8 mouse cellular contexts compared by ENCODE assay signal in the genomic region with DNA sequence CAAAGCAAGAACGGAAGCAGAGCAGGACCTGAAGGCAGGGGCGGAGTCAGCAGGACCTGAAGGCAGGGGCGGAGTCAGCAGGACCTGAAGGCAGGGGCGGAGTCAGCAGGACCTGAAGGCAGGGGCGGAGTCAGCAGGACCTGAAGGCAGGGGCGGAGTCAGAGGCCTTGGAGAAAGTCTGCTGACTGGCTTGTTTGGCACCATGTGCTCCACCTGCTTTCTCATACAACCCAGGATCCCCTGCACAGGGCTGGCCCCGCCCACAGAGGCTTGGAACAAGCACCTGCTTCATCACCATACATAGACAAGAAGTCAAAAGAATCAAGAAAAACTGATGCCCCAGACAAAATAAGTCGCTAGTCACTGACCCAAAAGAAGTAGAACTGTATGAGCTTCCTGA. TPM values are rescaled to one million over a fixed set of nuclear protein-coding genes. Genes with fewer than 3 reads are reported as not detected.
"Had no signal": no experiment of that assay in that cellular context is flagged by ENCODE, and none has a peak within 500 bp of the region (broad histone marks: within the 10 kb centered on the region; RNA-seq: fewer than 3 reads in every experiment).

No protein-coding gene starts in this region.

RNA-seq across cellular contexts. Expression of gene Cartpt, which starts 19.1 kb away (rescaled TPM):
- total RNA-seq: gastrocnemius, adult 2 months; gastrocnemius, postnatal 10 days; gastrocnemius, postnatal 25 days; gastrocnemius, postnatal 4 days; granulocyte monocyte progenitor cell, adult 5-6 weeks; heart, postnatal 36 days; hematopoietic stem cell, adult 5-6 weeks; liver, adult 2 months had no signal
